Mouse (Mus musculus): ENCODE measurements around the gene Ctso.

DNA sequence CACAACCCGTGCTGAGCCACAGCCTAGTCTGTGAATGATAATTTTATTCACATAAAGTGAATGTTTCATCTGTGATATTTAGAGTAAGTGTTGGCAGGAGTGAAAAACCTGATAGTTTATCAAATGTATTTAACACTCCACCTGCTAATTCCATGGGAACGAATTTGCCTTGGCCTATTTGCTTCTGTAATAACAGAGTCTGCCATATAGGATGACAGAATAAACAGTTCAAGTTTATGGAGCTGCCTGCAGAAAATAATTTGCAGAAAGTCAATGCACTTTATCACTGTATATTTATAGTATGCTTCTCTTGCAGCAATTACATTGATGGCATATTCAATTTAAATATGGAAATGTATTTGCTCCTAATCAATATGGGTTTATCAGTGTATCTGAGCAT is 19.4 kb downstream of the Ctso start:
- TF ChIP-seq CTCF (IDR thresholded peaks at IDR 0.05; ENCODE audit: low read depth), result no peak
- TF ChIP-seq EP300 (IDR thresholded peaks at IDR 0.05; ENCODE audit: low read depth), result no peak
